Mouse (Mus musculus) gastrocnemius, postnatal 14 days (tissue): ENCODE data around the gene Phc1. TPM values are rescaled to one million over a fixed set of nuclear protein-coding genes. Genes with fewer than 3 reads are reported as not detected.

Source experiments
- DNase-seq: peaks from one replicate; pipeline ENCODE4 v3.0.0; 2021; ENCODE audit warnings: mixed read lengths
- intact Hi-C: fragments of 180-260 bp; cut with DNase I; formaldehyde crosslinking; loops from one replicate; pipeline ENCODE4 v1.15.1; 2025; ENCODE audit warnings: low total_unique reads
- total RNA-seq, 2 experiments: library from RNA; stranded (reverse); gene quantifications; 2 replicates each; pipeline ENCODE4 v1.2.3; 2021

The Phc1 gene
- total RNA-seq, 2 experiments from 2014 or later = 8.0 to 10.7 TPM

- DNase-seq = no peak
- intact Hi-C loops = no loop called here
Observed at GRCm38 (mm10) chr6:122270152-122270551, 70.2 kb downstream of the Phc1 start.

GRCm38 (mm10) chr6:122269170-122269569 is 71.2 kb downstream of the Phc1 start:
- intact Hi-C loops = no loop called here
- DNase-seq = no peak

- DNase-seq = peak; percentile 72
- intact Hi-C loops = no loop called here
Observed at GRCm38 (mm10) chr6:122268561-122268960, 71.8 kb downstream of the Phc1 start.

Other genes with a start within 250 kb of the Phc1 start
- not detected for gene Klrg1, start 57.7 kb downstream of the Phc1 start, total RNA-seq
- gene M6pr, start 31.8 kb downstream of the Phc1 start, total RNA-seq = 10 to 100 TPM; 22.7 to 26.6 TPM
- gene Rimklb, start 158.2 kb upstream of the Phc1 start, total RNA-seq = 1 to 10 TPM in 1 of 2 experiments, under 1 TPM in 1; 1.00 to 2.4 TPM
- 100 to 1,000 TPM in 1 of 2 experiments, 10 to 100 TPM in 1; 92.6 to 115 TPM for gene Mfap5, start 165.3 kb upstream of the Phc1 start, total RNA-seq
- gene Aicda, start 213.2 kb upstream of the Phc1 start, total RNA-seq = not detected